Comparison of ENCODE assay signal across 15 mouse cellular contexts in the genomic region with DNA sequence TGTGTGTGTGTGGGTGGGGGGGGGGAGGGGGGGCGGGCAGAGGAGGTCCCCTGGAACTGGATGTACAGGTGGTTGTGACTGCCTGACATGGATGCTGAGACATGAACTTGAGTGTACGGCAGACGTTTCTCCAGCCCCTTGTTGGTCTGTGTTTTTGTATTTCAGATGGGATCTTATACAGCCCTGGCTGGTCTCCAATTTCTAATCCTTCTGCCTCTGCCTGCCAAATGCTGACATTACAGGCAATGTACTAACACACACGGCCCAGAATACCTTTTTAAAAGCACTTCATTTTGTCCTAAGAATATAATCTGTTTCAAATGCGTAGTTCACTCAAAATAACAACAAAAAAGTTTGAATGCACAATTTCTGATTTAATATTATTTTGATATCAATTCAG. TPM values are rescaled to one million over a fixed set of nuclear protein-coding genes. Genes with fewer than 3 reads are reported as not detected.
DNase-seq lines count a peak whose midpoint lies in the region; ATAC-seq and TF ChIP-seq lines count a peak whose summit lies in the region.
"Had no signal": no experiment of that assay in that cellular context is flagged by ENCODE, and none has a peak within 500 bp of the region (broad histone marks: within the 10 kb centered on the region; RNA-seq: fewer than 3 reads in every experiment).

No protein-coding gene starts in this region.

- no peak overlapping the region for H3K4me2 ChIP-seq in heart, embryonic 12.5 days
- H3K4me2 ChIP-seq: liver, embryonic 13.5 days; neural tube, embryonic 12.5 days had no signal

- 74% methylated on average over 5 of the region's 5 CpGs for WGBS in heart, embryonic 12.5 days

- peaks cover 3% of the 10 kb centered on the region; the same call in 1 of the 2 replicates for H3K4me1 ChIP-seq in heart, embryonic 12.5 days (replicated peaks)
- H3K4me1 ChIP-seq: neural tube, embryonic 12.5 days had no signal

- no peaks in the 10 kb centered on the region for H3K36me3 ChIP-seq in heart, embryonic 12.5 days
- H3K36me3 ChIP-seq: G1E; liver, embryonic 13.5 days; neural tube, embryonic 12.5 days had no signal

- peak; percentile 20 to 46 for DNase-seq in cerebellum, postnatal 10 days
- DNase-seq in cerebellum, adult 11 months: no peak
- DNase-seq in heart, adult 11 months: peak; percentile 54
- DNase-seq in layer of hippocampus, adult 2 months (ENCODE audit: low spot score in 2 of 2): no peak
- no peak for DNase-seq in layer of hippocampus, adult 9-11 months
- peak; percentile 60 for DNase-seq in NIH3T3 (ENCODE audit: low read depth)
- DNase-seq: adrenal gland, adult 2 months; liver, embryonic 13.5 days; spleen, adult 18-20 months had no signal

- H3K4me3 ChIP-seq in heart, embryonic 12.5 days: no peak overlapping the region
- H3K4me3 ChIP-seq in layer of hippocampus, adult 2 months: no peak overlapping the region
- H3K4me3 ChIP-seq: liver, embryonic 13.5 days; megakaryocyte, embryonic 14.5 days; neural tube, embryonic 12.5 days had no signal

- no peak for ATAC-seq in heart, embryonic 12.5 days (ENCODE audit: insufficient number of reproducible peaks, low FRiP score)
- ATAC-seq in inflammation-experienced regulatory T-cells, adult 6 months: no peak
- ATAC-seq: CD4-positive, CD25-positive, alpha-beta regulatory T cell, adult 4 months had no signal

- 0 out of 2 replicates have a peak, but pooled peaks have one; percentile 10 for TF ChIP-seq CTCF in layer of hippocampus, adult 2 months (conservative IDR thresholded peaks at IDR 0.05)

- H3K9me3 ChIP-seq in heart, embryonic 12.5 days (replicated peaks): peaks cover under 1% of the 10 kb centered on the region; the same call in 1 of the 2 replicates
- H3K9me3 ChIP-seq: G1E; liver, embryonic 13.5 days; megakaryocyte, embryonic 14.5 days; neural tube, embryonic 12.5 days had no signal

- no peaks in the 10 kb centered on the region for H3K27me3 ChIP-seq in heart, embryonic 12.5 days (replicated peaks)
- H3K27me3 ChIP-seq: liver, embryonic 13.5 days; megakaryocyte, embryonic 14.5 days; neural tube, embryonic 12.5 days had no signal

- H3K9ac ChIP-seq in heart, embryonic 12.5 days: no peak overlapping the region
- H3K9ac ChIP-seq: liver, embryonic 13.5 days; neural tube, embryonic 12.5 days had no signal

- no peak overlapping the region for H3K27ac ChIP-seq in heart, embryonic 12.5 days (ENCODE audit: poor library complexity, severe bottlenecking)
- no peak overlapping the region for H3K27ac ChIP-seq in layer of hippocampus, adult 2 months
- H3K27ac ChIP-seq: liver, embryonic 13.5 days; neural tube, embryonic 12.5 days had no signal

RNA-seq across cellular contexts. Expression of gene Agl, which starts 23.4 kb away (rescaled TPM):
- polyA plus RNA-seq in heart, embryonic 12.5 days (2016; fragmentation: Nextera tagmentation; extraction: Ambion mirVana): 50.3 and 52.7 TPM in 2 replicates
- 10 to 100 TPM; 26.1 to 27.2 TPM for total RNA-seq in layer of hippocampus, adult 2 months (2021)
- polyA plus RNA-seq in inflammation-experienced regulatory T-cells, adult 6 months (2017; shearing (Covaris generic)): 1 to 10 TPM; 1.8 to 3.1 (median 1.8) TPM

RNA-seq across cellular contexts. Expression of gene Frrs1, which starts 27.9 kb away (rescaled TPM):
- polyA plus RNA-seq in heart, embryonic 12.5 days (2016; fragmentation: Nextera tagmentation; extraction: Ambion mirVana): 22.5 and 24.0 TPM in 2 replicates
- 1 to 10 TPM; 1.3 to 1.5 TPM for total RNA-seq in layer of hippocampus, adult 2 months (2021)
- 10 to 100 TPM; 11.5 to 44.9 (median 39.7) TPM for polyA plus RNA-seq in inflammation-experienced regulatory T-cells, adult 6 months (2017; shearing (Covaris generic))

Comparison
In these comparisons a context has a peak if more than half of its experiments do, and no peak if none do; other contexts are left out.
1. DNase-seq: peak in cerebellum, postnatal 10 days (2 of 2), heart, adult 11 months (single experiment) and NIH3T3 (single experiment); none in cerebellum, adult 11 months (single experiment), layer of hippocampus, adult 2 months (0 of 2) and layer of hippocampus, adult 9-11 months (single experiment).
2. RNA of gene Agl, which starts 23.4 kb away (polyA plus RNA-seq): 50.3 to 52.7 TPM in heart, embryonic 12.5 days; 1.8 to 3.1 TPM in inflammation-experienced regulatory T-cells, adult 6 months; every median in the first group is over 10 times any median in the second.